Mouse (Mus musculus) liver, embryonic 12.5 days (tissue): ENCODE data around the gene Bcl2l14. TPM values are rescaled to one million over a fixed set of nuclear protein-coding genes. Genes with fewer than 3 reads are reported as not detected.
A peak's percentile ranks its signal among the peaks of the same experiment; 100 is the strongest.

Experiments
- ATAC-seq: fragments of 200-750 bp; cut with Nextera tagmentation; 2 replicates; pipeline ENCODE4 v1.8.0; 2017; ENCODE audit warnings: moderate number of reproducible peaks, mild to moderate bottlenecking, moderate library complexity
- H3K27ac ChIP-seq: fragments of 300-500 bp; sonication (generic); 2 replicates; pipeline ENCODE4 v1.5.1; 2016; ENCODE audit warnings: mild to moderate bottlenecking
- H3K27me3 ChIP-seq: fragments of 300-500 bp; sonication (generic); replicated peaks from 2 replicates; pipeline ENCODE4 v1.6.1; 2016; ENCODE audit warnings: mild to moderate bottlenecking, moderate library complexity
- H3K36me3 ChIP-seq: fragments of 300-500 bp; sonication (generic); 2 replicates; pipeline ENCODE4 v1.6.1; 2016; ENCODE audit warnings: mild to moderate bottlenecking, moderate library complexity
- H3K4me1 ChIP-seq: fragments of 300-500 bp; sonication (generic); 2 replicates; pipeline ENCODE4 v1.6.1; 2016
- H3K4me2 ChIP-seq: fragments of 300-500 bp; sonication (generic); 2 replicates; pipeline ENCODE4 v1.6.1; 2016; ENCODE audit warnings: mild to moderate bottlenecking, moderate library complexity
- H3K4me3 ChIP-seq: fragments of 300-500 bp; sonication (generic); 2 replicates; pipeline ENCODE4 v1.5.1; 2016; ENCODE audit warnings: mild to moderate bottlenecking, moderate library complexity
- H3K9ac ChIP-seq: fragments of 300-500 bp; sonication (generic); 2 replicates; pipeline ENCODE4 v1.6.1; 2016; ENCODE audit warnings: mild to moderate bottlenecking, moderate library complexity
- H3K9me3 ChIP-seq: fragments of 300-500 bp; sonication (generic); replicated peaks from 2 replicates; pipeline ENCODE4 v1.6.1; 2016; ENCODE audit warnings: mild to moderate bottlenecking, moderate library complexity
- WGBS: fragments of 180-500 bp; shearing (Covaris S2); methylation state at CpG from one replicate; pipeline ENCODE4 v1.1.7; 2016; ENCODE audit not compliant: insufficient replicate concordance; 5-methylcytosine and 5-hydroxymethylcytosine counted together
- polyA plus RNA-seq: library from polyadenylated mRNA; unstranded; fragments of >200 nt; fragmentation: Nextera tagmentation; extraction: Ambion mirVana; gene quantifications from 2 replicates; pipeline ENCODE4 v1.2.1, GENCODE M21; 2016

The Bcl2l14 gene
- polyA plus RNA-seq, result 0.38 and 0.41 TPM in 2 replicates

GRCm38 (mm10) chr6:134396018-134396417 is at the start of gene Bcl2l14:
Gene Bcl2l14, plus strand, starts transcription at chr6:134396318.
- Histone ChIP-seq H3K9ac (no peak within 1 kb of the TSS), H3K4me1 (no peaks in the 10 kb centered on the region), H3K27ac (no peak within 1 kb of the TSS), H3K9me3 (no peaks in the 10 kb centered on the region), H3K36me3 (no peaks in the 10 kb centered on the region), H3K4me2 (no peak within 1 kb of the TSS), H3K27me3 (no peaks in the 10 kb centered on the region), H3K4me3 (no peak within 1 kb of the TSS)
- WGBS, result 72% methylated on average over 4 of the region's 4 CpGs
- ATAC-seq, result no peak

GRCm38 (mm10) chr6:134348526-134349067 is 47.5 kb upstream of the Bcl2l14 start:
- H3K27me3 ChIP-seq, result no peaks in the 10 kb centered on the region
- ATAC-seq, result no peak
- no peaks in the 10 kb centered on the region for H3K9me3 ChIP-seq
- no peaks in the 10 kb centered on the region for H3K36me3 ChIP-seq
- H3K4me2 ChIP-seq, result no peak overlapping the region
- H3K4me3 ChIP-seq, result no peak overlapping the region
- no peak overlapping the region for H3K9ac ChIP-seq
- WGBS, result 81% methylated on average over 7 of the region's 7 CpGs
- H3K4me1 ChIP-seq, result no peaks in the 10 kb centered on the region
- H3K27ac ChIP-seq, result no peak overlapping the region

- H3K36me3 ChIP-seq, result no peaks in the 10 kb centered on the region
- no peaks in the 10 kb centered on the region for H3K9me3 ChIP-seq
- H3K4me3 ChIP-seq, result no peak overlapping the region
- no peaks in the 10 kb centered on the region for H3K4me1 ChIP-seq
- no peaks in the 10 kb centered on the region for H3K27me3 ChIP-seq
- 79% methylated on average over 6 of the region's 6 CpGs for WGBS
- no peak overlapping the region for H3K4me2 ChIP-seq
- H3K27ac ChIP-seq, result no peak overlapping the region
- no peak for ATAC-seq
- H3K9ac ChIP-seq, result no peak overlapping the region
These were observed 43.2 kb upstream of the Bcl2l14 start for GRCm38 (mm10) chr6:134352881-134353280.

- Histone ChIP-seq H3K9me3 (no peaks in the 10 kb centered on the region), H3K36me3 (no peaks in the 10 kb centered on the region), H3K27ac (no peak overlapping the region), H3K4me1 (no peaks in the 10 kb centered on the region), H3K4me2 (no peak overlapping the region), H3K9ac (no peak overlapping the region), H3K4me3 (no peak overlapping the region), H3K27me3 (no peaks in the 10 kb centered on the region)
- no peak for ATAC-seq
- 66% methylated on average over 4 of the region's 4 CpGs for WGBS
These were observed 42.4 kb upstream of the Bcl2l14 start for GRCm38 (mm10) chr6:134353751-134354150.

- Histone ChIP-seq H3K27me3 (no peaks in the 10 kb centered on the region), H3K36me3 (no peaks in the 10 kb centered on the region), H3K4me1 (no peaks in the 10 kb centered on the region), H3K9me3 (no peaks in the 10 kb centered on the region), H3K4me3 (no peak overlapping the region), H3K9ac (no peak overlapping the region), H3K4me2 (no peak overlapping the region), H3K27ac (no peak overlapping the region)
- WGBS, result 74% methylated on average over 6 of the region's 6 CpGs
- ATAC-seq, result no peak
These were observed 38.5 kb upstream of the Bcl2l14 start for GRCm38 (mm10) chr6:134357570-134357969.

- no peaks in the 10 kb centered on the region for H3K4me1 ChIP-seq
- no peak overlapping the region for H3K27ac ChIP-seq
- no peaks in the 10 kb centered on the region for H3K27me3 ChIP-seq
- no peak overlapping the region for H3K4me2 ChIP-seq
- H3K4me3 ChIP-seq, result no peak overlapping the region
- no peak for ATAC-seq
- no peak overlapping the region for H3K9ac ChIP-seq
- H3K36me3 ChIP-seq, result no peaks in the 10 kb centered on the region
- H3K9me3 ChIP-seq, result no peaks in the 10 kb centered on the region
- WGBS, result 64% methylated on average over 4 of the region's 4 CpGs
These were observed 36.0 kb upstream of the Bcl2l14 start for GRCm38 (mm10) chr6:134360079-134360478.

GRCm38 (mm10) chr6:134364644-134365043 is 31.5 kb upstream of the Bcl2l14 start:
- Histone ChIP-seq H3K27me3 (no peaks in the 10 kb centered on the region), H3K27ac (no peak overlapping the region), H3K4me3 (no peak overlapping the region), H3K9me3 (no peaks in the 10 kb centered on the region), H3K36me3 (no peaks in the 10 kb centered on the region), H3K9ac (no peak overlapping the region), H3K4me2 (no peak overlapping the region), H3K4me1 (0 out of 2 replicates have a peak, but pooled peaks cover 14% of the 10 kb centered on the region)
- no peak for ATAC-seq
- WGBS, result 23% methylated on average over 6 of the region's 6 CpGs

GRCm38 (mm10) chr6:134365952-134366351 is 30.2 kb upstream of the Bcl2l14 start:
- H3K36me3 ChIP-seq, result no peaks in the 10 kb centered on the region
- H3K4me3 ChIP-seq, result no peak overlapping the region
- no peak for ATAC-seq
- 0 out of 2 replicates have a peak, but pooled peaks cover 14% of the 10 kb centered on the region for H3K4me1 ChIP-seq
- 27% methylated on average over 4 of the region's 4 CpGs for WGBS
- no peaks in the 10 kb centered on the region for H3K27me3 ChIP-seq
- H3K27ac ChIP-seq, result no peak overlapping the region
- no peak overlapping the region for H3K4me2 ChIP-seq
- H3K9me3 ChIP-seq, result no peaks in the 10 kb centered on the region
- H3K9ac ChIP-seq, result no peak overlapping the region

GRCm38 (mm10) chr6:134366366-134367351 is 29.5 kb upstream of the Bcl2l14 start:
- Histone ChIP-seq H3K9me3 (no peaks in the 10 kb centered on the region), H3K9ac (no peak overlapping the region), H3K4me3 (no peak overlapping the region), H3K4me2 (no peak overlapping the region), H3K27ac (0 out of 2 replicates have a peak overlapping the region, but pooled peaks have one; percentile 43), H3K36me3 (no peaks in the 10 kb centered on the region), H3K4me1 (0 out of 2 replicates have a peak, but pooled peaks cover 14% of the 10 kb centered on the region), H3K27me3 (no peaks in the 10 kb centered on the region)
- WGBS, result 16% methylated on average over 10 of the region's 10 CpGs
- 0 out of 2 replicates have a peak, but pooled peaks have one; percentile 32 for ATAC-seq

GRCm38 (mm10) chr6:134367366-134368281 is 28.5 kb upstream of the Bcl2l14 start:
- Histone ChIP-seq H3K4me1 (0 out of 2 replicates have a peak, but pooled peaks cover 14% of the 10 kb centered on the region), H3K27me3 (no peaks in the 10 kb centered on the region), H3K9me3 (no peaks in the 10 kb centered on the region), H3K4me2 (no peak overlapping the region), H3K27ac (0 out of 2 replicates have a peak overlapping the region, but pooled peaks have one; percentile 43), H3K4me3 (no peak overlapping the region), H3K36me3 (no peaks in the 10 kb centered on the region), H3K9ac (no peak overlapping the region)
- WGBS, result 23% methylated on average over 12 of the region's 12 CpGs
- ATAC-seq, result no peak

GRCm38 (mm10) chr6:134372946-134373345 is 23.2 kb upstream of the Bcl2l14 start:
- no peak overlapping the region for H3K27ac ChIP-seq
- H3K36me3 ChIP-seq, result no peaks in the 10 kb centered on the region
- no peak overlapping the region for H3K9ac ChIP-seq
- H3K4me2 ChIP-seq, result no peak overlapping the region
- 0 out of 2 replicates have a peak, but pooled peaks cover 5% of the 10 kb centered on the region for H3K4me1 ChIP-seq
- WGBS, result 30% methylated on average over 2 of the region's 2 CpGs
- H3K4me3 ChIP-seq, result no peak overlapping the region
- no peaks in the 10 kb centered on the region for H3K27me3 ChIP-seq
- no peaks in the 10 kb centered on the region for H3K9me3 ChIP-seq
- ATAC-seq, result no peak
